Mouse (Mus musculus): ENCODE measurements around the gene Ankrd13b.

DNA sequence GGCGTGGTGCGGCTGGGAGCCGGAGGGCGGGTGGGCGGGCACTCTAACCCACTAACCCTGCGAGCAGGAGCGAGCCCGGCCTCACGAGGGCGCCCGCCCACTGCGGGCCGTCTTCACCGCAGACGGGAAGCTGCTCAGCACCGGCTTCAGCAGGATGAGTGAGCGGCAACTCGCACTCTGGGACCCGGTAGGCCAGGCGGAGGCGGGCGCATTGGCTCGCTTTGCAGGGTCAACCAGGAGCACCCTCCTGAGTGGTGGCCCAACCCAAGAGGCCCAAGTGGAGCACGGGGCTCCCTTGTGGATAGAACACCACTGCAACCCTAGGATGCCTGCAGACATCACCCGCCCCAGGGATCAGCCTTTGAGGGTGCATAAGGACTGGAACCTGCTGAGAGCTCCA is 22.3 kb downstream of the Ankrd13b start:
- TF ChIP-seq CTCF (IDR thresholded peaks at IDR 0.05) (peak; percentile 98), POLR2A (IDR thresholded peaks at IDR 0.05; ENCODE audit: insufficient read depth, low read depth, low read length) (0 out of 2 replicates have a peak, but pooled peaks have one; percentile 14)
